Mouse (Mus musculus): ENCODE results near the gene L3hypdh.
A peak's percentile ranks its signal among the peaks of the same experiment; 100 is the strongest.
"Not testable (repeated sequence)": the region's sequence is repeated elsewhere in the genome, so short reads cannot be mapped to it uniquely, and the experiment has no call there.

The L3hypdh gene

GRCm38 (mm10) chr12:72053851-72054250, 31.4 kb downstream of the L3hypdh start:
- no peak for DNase-seq (ENCODE audit: extremely low spot score)

DNA sequence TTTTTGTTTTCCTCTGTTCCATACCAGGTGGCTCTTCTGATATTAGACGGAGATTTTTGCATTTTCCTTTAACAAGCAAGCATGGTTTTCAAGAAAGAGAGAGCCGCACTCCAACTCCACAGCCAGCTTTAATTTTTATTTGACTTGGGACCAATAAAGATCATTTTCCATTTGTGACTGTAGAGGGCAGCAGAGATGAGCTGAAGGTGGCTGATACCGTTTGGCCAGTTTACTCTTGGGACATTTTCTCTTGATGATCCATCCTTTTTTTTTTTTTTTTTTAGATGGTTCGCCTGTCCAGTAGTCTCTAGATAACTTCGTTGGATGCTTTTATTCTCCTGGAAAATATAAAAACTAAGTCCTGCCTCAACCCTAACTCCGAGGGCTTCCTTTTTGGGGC, 31.9 kb downstream of the L3hypdh start:
- DNase-seq (ENCODE audit: extremely low spot score), result peak; percentile 22

DNA sequence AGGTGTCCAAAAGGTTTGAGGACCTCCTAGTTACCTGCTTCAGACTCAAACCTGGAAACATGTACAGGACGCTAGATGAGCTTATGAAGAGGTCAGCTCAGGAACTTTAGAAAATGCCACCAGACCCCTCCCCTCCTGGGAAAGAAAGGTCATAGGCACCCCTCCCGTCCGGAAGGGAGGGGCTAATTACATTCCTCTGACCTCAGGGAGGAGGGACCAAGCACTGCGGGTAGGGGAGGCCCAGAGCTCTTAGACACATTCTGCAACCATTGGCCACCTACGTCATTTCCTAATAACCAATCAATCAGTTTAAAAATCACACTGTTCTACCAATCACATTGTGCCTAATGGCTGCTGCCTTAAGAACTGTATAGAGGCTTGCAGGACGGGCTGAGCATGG, 32.7 kb downstream of the L3hypdh start:
- no peak for DNase-seq (ENCODE audit: extremely low spot score)

GRCm38 (mm10) chr12:72050821-72051220, 34.4 kb downstream of the L3hypdh start:
- DNase-seq (ENCODE audit: extremely low spot score), result no peak

DNA sequence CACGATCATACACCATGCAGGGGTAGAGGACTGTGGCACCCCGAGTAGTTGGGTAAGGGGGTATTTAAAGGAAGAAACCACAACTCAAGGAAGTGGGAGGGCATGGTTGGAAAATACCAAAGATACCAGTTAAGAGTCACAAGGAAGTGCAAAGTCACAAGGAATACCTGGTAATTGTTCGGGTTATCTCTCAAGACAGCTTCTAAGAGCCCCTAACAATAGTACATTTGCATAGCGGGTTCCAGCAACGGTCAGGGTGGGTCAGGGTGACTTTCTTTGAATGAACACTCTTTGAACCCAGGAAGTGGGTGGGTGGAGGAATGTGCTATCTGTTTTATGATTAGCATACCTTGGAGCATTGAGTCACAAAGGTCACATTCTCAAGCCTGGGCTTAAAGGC, 35.1 kb downstream of the L3hypdh start:
- DNase-seq (ENCODE audit: extremely low spot score), result not testable (repeated sequence)

GRCm38 (mm10) chr12:72047513-72047912, 37.7 kb downstream of the L3hypdh start:
- no peak for DNase-seq (ENCODE audit: extremely low spot score)

GRCm38 (mm10) chr12:72041238-72041637, 44.0 kb downstream of the L3hypdh start:
- no peak for DNase-seq (ENCODE audit: extremely low spot score)

GRCm38 (mm10) chr12:72039501-72039900, 45.7 kb downstream of the L3hypdh start:
- DNase-seq (ENCODE audit: extremely low spot score), result no peak

DNA sequence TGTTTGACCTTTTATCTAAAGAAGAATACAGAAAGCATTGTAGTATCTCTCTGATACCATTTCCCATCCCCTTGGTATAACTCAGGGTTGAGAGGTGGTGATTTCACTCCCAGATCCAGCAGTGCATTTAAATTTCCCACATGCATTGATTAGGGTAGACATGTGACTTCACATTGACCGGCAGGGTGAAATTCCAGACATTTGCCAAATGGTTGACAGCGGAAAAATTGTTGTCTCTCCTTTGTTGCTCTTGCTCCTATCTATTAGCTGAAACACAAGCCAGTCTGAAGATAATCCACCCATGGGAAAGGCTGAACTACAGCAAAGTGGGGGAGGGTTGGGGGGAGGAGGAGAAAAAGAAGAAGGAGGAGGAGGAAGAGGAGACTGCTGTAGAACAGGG, 46.4 kb downstream of the L3hypdh start:
- no peak for DNase-seq (ENCODE audit: extremely low spot score)

DNA sequence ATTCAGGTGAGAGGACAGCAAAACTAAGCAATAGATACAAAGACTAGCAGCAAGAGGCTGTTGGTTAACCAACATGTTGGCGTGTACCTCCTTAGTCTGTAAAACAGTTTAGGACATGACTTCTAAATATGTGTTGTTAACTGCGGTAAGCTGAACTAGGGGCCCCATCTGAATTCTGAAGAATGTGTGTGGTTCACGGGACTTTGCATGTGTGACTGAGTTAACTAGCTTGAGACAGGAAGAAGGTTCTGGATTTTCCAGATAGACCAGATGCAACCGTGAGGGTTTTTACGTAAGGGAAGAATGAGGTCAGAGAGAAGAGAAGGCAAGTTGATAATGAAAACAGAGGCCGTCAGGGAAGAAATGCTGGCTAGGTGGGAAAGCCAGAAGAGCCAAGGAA, 48.2 kb downstream of the L3hypdh start:
- no peak for DNase-seq (ENCODE audit: extremely low spot score)

GRCm38 (mm10) chr12:72036097-72036661, 49.1 kb downstream of the L3hypdh start:
- DNase-seq (ENCODE audit: extremely low spot score), result no peak

GRCm38 (mm10) chr12:72031794-72032193, 53.4 kb downstream of the L3hypdh start:
- no peak for DNase-seq (ENCODE audit: extremely low spot score)

DNA sequence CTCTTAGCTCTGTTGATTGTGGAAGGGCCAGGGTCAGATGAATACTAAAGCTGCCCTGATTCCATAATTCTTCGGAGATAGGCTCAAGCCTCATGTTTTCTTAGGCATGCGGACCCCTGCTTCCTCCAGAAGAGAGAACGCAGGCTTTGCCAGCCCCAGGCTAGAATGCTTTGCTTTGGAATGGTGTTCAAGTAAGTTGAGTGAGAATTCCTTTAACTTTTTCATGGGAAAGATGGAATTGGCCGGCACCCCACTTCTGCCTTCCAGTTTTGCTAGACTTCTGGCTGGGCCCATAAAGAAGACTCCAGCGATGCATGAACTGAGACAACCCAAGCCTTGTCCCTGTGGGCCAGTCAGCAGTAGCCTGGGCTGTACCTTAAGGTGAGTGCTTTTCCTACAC, 54.1 kb downstream of the L3hypdh start:
- DNase-seq (ENCODE audit: extremely low spot score), result no peak

GRCm38 (mm10) chr12:72025275-72025795, 59.9 kb downstream of the L3hypdh start:
- DNase-seq (ENCODE audit: extremely low spot score), result peak; percentile 5

DNA sequence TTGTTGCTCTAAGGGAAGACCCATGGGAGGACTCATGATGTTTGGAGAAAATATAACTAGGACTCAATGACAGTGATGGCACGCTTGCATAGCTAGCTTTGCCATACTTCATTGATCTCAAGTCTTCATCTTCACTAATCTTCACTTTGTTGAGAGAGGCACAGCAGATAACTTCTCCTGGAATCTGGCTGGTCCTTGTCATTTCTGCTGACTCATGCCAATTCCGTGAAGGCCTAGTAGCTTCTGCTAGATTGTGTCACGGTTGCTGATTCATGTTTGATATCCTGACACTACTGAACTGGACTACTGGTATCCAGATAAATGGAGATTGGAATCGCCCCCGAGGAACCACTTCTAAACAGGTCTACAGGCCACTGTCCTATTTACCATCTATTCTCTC, 61.7 kb downstream of the L3hypdh start:
- DNase-seq (ENCODE audit: extremely low spot score), result no peak
